Mouse (Mus musculus) retina, adult 2 months (tissue): ENCODE results near the gene H2-M10.3.
"Not testable (repeated sequence)": the region's sequence is repeated elsewhere in the genome, so short reads cannot be mapped to it uniquely, and the experiment has no call there.

Experiments
- DNase-seq: peaks from one replicate; pipeline ENCODE4 v3.0.0-alpha.2; 2012; ENCODE audit warnings: low read depth, low spot score

Gene H2-M10.3

GRCm38 (mm10) chr17:36368317-36368716 is at the start of gene H2-M10.3:
Gene H2-M10.3, minus strand, starts transcription at chr17:36368417.
- not testable (repeated sequence) for DNase-seq

DNA sequence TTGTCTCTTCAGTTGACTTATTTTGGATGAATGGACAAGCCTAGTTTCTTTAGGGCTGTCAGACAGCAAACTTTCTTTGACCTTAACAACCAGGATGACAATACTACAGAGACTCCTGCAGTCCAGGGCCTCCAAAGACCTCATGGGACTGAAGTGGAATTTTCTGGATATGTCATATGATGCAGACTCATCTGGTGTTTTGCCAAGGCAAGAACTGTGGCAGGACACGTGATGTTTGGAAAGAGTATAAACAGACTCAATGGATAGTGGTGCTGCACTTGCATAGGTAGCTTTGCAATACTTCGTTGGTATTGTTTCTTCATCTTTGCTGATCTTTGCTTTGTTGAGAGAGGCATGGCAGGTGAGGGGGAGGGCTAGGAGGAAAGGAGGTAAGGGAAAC is 49.2 kb upstream of the H2-M10.3 start:
- DNase-seq: no peak

- DNase-seq: no peak
Measured at GRCm38 (mm10) chr17:36415407-36415806, 47.2 kb upstream of the H2-M10.3 start.

- no peak for DNase-seq
Measured at GRCm38 (mm10) chr17:36414361-36414760, 46.1 kb upstream of the H2-M10.3 start.

- DNase-seq: no peak
Measured at GRCm38 (mm10) chr17:36389907-36390306, 21.7 kb upstream of the H2-M10.3 start.

- not testable (repeated sequence) for DNase-seq
Measured at GRCm38 (mm10) chr17:36362404-36362803, 5.8 kb downstream of the H2-M10.3 start.

DNA sequence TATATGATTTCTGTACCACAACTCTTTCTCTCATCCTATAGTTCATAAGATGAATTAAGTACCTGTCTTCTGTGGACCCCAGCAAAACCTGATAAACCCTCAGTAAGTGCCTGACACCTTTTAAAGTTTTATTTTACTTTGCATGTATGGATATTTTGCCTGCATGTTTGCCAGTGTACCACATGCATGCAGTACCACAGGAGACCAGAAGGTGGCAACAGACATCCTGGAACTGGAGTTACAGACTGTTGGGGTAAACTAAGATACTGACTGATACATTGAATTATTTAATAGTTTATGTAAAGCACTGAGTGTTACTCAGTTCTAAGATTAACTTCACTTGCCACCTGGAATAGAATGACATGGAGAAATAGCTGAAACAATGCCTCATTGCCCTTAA is 10.7 kb downstream of the H2-M10.3 start:
- DNase-seq: not testable (repeated sequence)

- DNase-seq: no peak
Measured at GRCm38 (mm10) chr17:36355763-36356162, 12.5 kb downstream of the H2-M10.3 start.

- DNase-seq: peak; percentile 46
Measured at GRCm38 (mm10) chr17:36355343-36355742, 12.9 kb downstream of the H2-M10.3 start.

DNA sequence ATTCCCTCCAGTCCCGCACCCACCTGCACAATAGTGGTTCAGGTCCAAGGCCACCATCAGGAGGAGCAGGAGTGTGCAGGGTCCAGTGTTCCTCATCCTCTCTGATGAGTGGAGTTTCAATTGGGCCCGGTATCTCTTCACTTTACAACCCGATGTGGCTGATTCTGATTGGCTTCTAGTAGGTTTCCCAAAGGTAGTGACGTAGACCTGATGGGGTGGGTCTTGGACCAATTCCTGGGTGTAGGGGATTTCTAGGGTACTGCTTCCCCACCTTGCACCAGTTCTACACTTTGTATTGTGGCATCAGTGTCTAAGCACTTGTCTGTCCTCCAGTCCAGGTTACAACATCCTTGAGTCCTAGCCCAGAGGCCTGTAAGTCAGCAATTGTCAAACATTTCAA is 42.2 kb downstream of the H2-M10.3 start, which contains the start of gene H2-M10.1:
TSS of gene H2-M10.1 (minus strand) at position 101 of the 400 bp plus-strand sequence.
- DNase-seq: no peak

DNA sequence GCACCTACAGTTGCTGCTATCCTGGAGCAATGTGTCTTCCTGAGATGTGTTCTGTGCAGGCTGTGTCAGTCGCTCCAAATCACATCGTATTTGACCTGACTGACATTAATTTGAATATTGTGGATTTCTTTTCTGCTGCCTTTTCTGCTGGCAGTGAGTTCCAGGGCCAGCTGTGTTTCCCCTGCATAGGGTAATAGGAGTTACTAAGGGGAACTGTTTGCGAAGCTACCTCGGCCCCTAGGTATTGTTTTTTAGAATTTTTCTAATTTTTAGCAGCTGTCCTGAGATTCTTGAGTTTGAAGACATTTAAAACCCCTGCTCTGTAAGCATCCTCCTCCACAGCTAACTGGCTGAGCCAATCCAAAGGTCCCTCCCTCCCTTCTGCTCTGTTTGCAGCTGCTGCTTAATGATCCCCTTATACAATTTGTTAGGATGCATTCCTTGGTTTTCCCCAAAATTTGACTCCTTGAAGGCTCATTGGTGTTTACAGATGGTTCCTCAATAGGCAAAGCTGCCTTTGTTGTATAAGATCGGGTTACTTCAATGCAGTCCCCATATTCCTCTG is 52.4 kb downstream of the H2-M10.3 start:
- DNase-seq: no peak

- peak; percentile 45 for DNase-seq
Measured at GRCm38 (mm10) chr17:36315041-36315688, 53.1 kb downstream of the H2-M10.3 start.
